Mouse (Mus musculus) hindbrain, postnatal 0 days (tissue): ENCODE data around the gene Rnf10. TPM values are rescaled to one million over a fixed set of nuclear protein-coding genes. Genes with fewer than 3 reads are reported as not detected.

ENCODE experiments used
- ATAC-seq: fragments of 200-750 bp; cut with Nextera tagmentation; 2 replicates; pipeline ENCODE4 v1.8.0; 2017; ENCODE audit warnings: mild to moderate bottlenecking, moderate TSS enrichment, moderate library complexity
- DNase-seq: peaks from one replicate; pipeline ENCODE4 v3.0.0-alpha.2; 2015; ENCODE audit warnings: low spot score
- H3K27ac ChIP-seq: fragments of 300-500 bp; sonication (generic); 2 replicates; pipeline ENCODE4 v1.5.1; 2014; ENCODE audit warnings: mild to moderate bottlenecking
- H3K27me3 ChIP-seq: fragments of 300-500 bp; sonication (generic); 2 replicates; pipeline ENCODE4 v1.6.1; 2014; ENCODE audit warnings: low read length, mixed read lengths; ENCODE audit not compliant: insufficient read depth
- H3K36me3 ChIP-seq: fragments of 300-500 bp; sonication (generic); 2 replicates; pipeline ENCODE4 v1.6.1; 2014; ENCODE audit warnings: low read length, mixed read lengths; ENCODE audit not compliant: insufficient read depth
- H3K4me1 ChIP-seq: fragments of 300-500 bp; sonication (generic); 2 replicates; pipeline ENCODE4 v1.6.1; 2014; ENCODE audit warnings: antibody characterized with exemption, low read length, mixed read lengths; ENCODE audit not compliant: insufficient read depth
- H3K4me2 ChIP-seq: fragments of 300-500 bp; sonication (generic); 2 replicates; pipeline ENCODE4 v1.6.1; 2014; ENCODE audit warnings: low read depth, mild to moderate bottlenecking, low read length, moderate library complexity, mixed read lengths
- H3K4me3 ChIP-seq: fragments of 300-500 bp; sonication (generic); 2 replicates; pipeline ENCODE4 v1.5.1; 2014; ENCODE audit warnings: low read length
- H3K9ac ChIP-seq: fragments of 300-500 bp; sonication (generic); replicated peaks from 2 replicates; pipeline ENCODE4 v1.6.1; 2014; ENCODE audit warnings: mild to moderate bottlenecking, low read length, moderate library complexity, mixed read lengths
- H3K9me3 ChIP-seq: fragments of 300-500 bp; sonication (generic); 2 replicates; pipeline ENCODE4 v1.6.1; 2016; ENCODE audit warnings: low read length, mixed read lengths
- CTCF ChIP-seq: IDR thresholded peaks from 2 replicates; pipeline ENCODE4 v1.5.1; 2016; ENCODE audit warnings: antibody characterized with exemption, control low read depth, low read depth
- WGBS: fragments of 180-500 bp; shearing (Covaris S2); extraction: QIAGEN DNeasy Blood & Tissue Kit; methylation state at CpG from one replicate; pipeline ENCODE4 v1.1.7; 2014; 5-methylcytosine and 5-hydroxymethylcytosine counted together
- polyA plus RNA-seq: library from polyadenylated mRNA; unstranded; fragments of >200 nt; fragmentation: Nextera tagmentation; extraction: Ambion mirVana; gene quantifications from 2 replicates; pipeline ENCODE4 v1.2.1, GENCODE M21; 2015
- total RNA-seq: library from RNA; depleted of rRNA; stranded (reverse); fragments of >200 nt; gene quantifications from 2 replicates; pipeline ENCODE4 v1.2.3, GENCODE M21; 2014

Gene Rnf10
- total and polyA plus RNA-seq, 2 experiments from 2014 or later = 112 to 141 TPM

DNA sequence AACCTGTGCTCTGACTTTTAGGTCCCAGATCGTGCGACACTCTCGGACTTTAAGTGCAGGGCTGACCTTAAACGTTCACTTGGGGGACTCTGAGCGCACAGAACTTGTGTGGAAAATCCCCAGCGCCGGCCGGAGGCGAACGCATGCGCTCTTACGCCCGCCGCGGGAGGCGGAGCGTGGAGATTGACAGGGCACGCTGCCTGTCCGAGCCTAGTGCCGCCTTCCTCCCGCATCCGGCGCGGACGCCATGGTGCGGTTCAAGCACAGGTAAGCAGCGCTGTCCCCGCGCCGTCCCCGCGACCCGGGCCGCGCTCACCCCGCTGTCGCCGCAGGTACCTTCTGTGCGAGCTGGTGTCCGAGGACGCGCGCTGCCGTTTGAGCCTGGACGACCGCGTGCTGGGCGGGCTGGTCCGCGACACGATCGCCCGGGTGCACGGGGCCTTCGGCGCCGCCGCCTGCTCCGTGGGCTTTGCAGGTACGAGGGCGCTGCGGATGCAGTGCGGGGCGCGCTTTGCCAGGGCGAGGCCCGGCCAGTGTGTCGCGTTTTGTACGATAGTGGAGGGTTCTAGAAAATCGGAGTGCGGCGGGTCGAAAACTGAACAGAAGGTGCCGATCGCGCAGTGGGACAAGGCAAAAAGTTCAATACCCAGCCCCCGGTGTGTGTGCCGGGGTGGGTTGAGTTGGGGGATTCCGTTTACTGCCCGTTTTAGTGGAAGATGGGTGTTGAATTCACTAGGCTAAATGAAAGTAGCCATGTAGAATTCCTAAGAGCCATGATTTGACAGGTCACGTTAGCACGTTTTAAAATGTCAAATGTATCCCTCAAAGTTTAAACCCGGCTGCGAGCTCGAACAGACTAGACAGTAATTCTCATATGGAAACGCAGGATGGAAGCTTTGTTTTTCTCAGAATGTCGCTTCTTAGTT lies 34.6 kb downstream of the Rnf10 start:
- ATAC-seq = peak; percentile 84
- peaks cover 32% of the 10 kb centered on the region for H3K36me3 ChIP-seq
- peak overlapping the region; percentile 69 for H3K9ac ChIP-seq
- no peaks in the 10 kb centered on the region for H3K4me1 ChIP-seq
- under 1% methylated on average over 88 of the region's 88 CpGs for WGBS
- H3K9me3 ChIP-seq = no peaks in the 10 kb centered on the region
- no peak for TF ChIP-seq CTCF
- peak overlapping the region; percentile 69 for H3K4me3 ChIP-seq
- no peaks in the 10 kb centered on the region for H3K27me3 ChIP-seq
- peak; percentile 95 for DNase-seq
- peak overlapping the region; percentile 81 for H3K4me2 ChIP-seq
- peak overlapping the region; percentile 7; the same call in 1 of the 2 replicates for H3K27ac ChIP-seq

- Histone ChIP-seq H3K27me3 (no peaks in the 10 kb centered on the region), H3K9me3 (no peaks in the 10 kb centered on the region), H3K4me1 (no peaks in the 10 kb centered on the region), H3K36me3 (peaks cover 10% of the 10 kb centered on the region), H3K9ac (peak within 1 kb of the TSS; percentile 58), H3K4me2 (peak within 1 kb of the TSS; percentile 75), H3K27ac (peak within 1 kb of the TSS; percentile 59), H3K4me3 (peak within 1 kb of the TSS; percentile 46)
- peak; percentile 75 for ATAC-seq
- peak; percentile 95 for TF ChIP-seq CTCF
- WGBS = 1% methylated on average over 21 of the region's 21 CpGs
- peak; percentile 93 for DNase-seq
Measured at GRCm38 (mm10) chr5:115235786-115236263, 36.9 kb downstream of the Rnf10 start, which contains the start of gene Pop5. TSS of gene Pop5 (plus strand) at chr5:115235836.

- peak overlapping the region; percentile 59 for H3K27ac ChIP-seq
- H3K27me3 ChIP-seq = no peaks in the 10 kb centered on the region
- no peak for TF ChIP-seq CTCF
- WGBS = under 1% methylated on average over 44 of the region's 45 CpGs
- peak; percentile 54; the same call in 1 of the 2 replicates for ATAC-seq
- H3K9me3 ChIP-seq = no peaks in the 10 kb centered on the region
- peak overlapping the region; percentile 46 for H3K4me3 ChIP-seq
- peaks cover 5% of the 10 kb centered on the region for H3K36me3 ChIP-seq
- peak; percentile 74 for DNase-seq
- H3K4me1 ChIP-seq = no peaks in the 10 kb centered on the region
- peak overlapping the region; percentile 75 for H3K4me2 ChIP-seq
- peak overlapping the region; percentile 58 for H3K9ac ChIP-seq
Measured at GRCm38 (mm10) chr5:115235323-115235771, 37.4 kb downstream of the Rnf10 start.

DNA sequence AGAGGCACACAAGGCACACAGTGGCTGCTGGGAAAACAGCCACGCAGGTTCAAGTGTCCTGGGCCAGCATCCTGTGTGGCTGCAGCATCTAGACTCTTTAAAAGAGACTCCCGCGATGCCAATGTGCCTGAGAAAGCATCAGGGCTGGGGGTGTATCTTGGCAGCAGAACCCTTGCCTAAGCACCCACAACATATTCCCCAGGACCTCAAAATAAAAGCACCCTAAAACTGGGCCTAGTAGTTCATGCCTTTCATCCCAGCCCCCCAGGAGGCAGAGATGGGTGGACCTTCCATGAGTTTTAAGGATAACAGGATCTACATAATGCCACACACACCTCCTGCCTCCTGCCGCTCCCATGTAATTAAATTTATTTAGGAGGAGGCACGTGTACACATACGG lies 38.2 kb downstream of the Rnf10 start:
- Histone ChIP-seq H3K9ac (no peak overlapping the region), H3K4me2 (no peak overlapping the region), H3K36me3 (no peaks in the 10 kb centered on the region), H3K4me1 (no peaks in the 10 kb centered on the region), H3K4me3 (no peak overlapping the region), H3K27me3 (no peaks in the 10 kb centered on the region), H3K9me3 (no peaks in the 10 kb centered on the region), H3K27ac (no peak overlapping the region)
- no peak for TF ChIP-seq CTCF
- WGBS = 56% methylated on average over 6 of the region's 6 CpGs
- no peak for DNase-seq
- ATAC-seq = no peak

DNA sequence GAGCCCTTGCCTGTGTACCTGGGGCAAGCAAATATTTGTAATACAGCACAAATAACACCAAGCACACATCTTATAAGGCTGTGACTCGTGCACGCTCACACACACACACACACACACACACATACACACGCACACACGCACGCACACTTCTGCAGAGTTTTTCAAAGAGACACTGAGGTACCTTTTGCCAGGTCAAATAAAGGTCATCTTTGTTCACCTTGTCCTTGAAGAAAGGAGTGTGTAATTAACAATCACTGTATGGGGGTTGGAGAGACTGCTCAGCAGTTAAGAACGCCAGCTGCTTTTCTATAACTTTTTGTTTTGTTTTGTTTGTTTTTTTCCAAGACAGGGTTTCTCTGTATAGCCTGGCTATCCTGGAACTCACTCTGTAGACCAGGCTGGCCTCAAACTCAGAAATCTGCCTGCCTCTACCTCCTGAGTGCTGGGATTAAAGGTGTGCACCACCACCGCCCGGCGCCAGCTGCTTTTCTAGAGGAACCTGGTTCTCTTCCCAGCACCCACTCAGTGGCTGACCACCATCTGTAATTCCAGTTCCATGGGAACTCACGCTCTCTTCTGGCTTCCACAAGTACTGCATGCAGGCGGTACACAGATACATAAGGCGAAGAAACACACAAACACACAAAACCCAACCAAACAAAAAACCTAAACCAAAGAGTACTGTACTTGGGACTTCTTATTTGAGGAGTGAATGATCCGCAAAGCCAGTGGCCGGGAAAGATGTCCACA lies 39.5 kb downstream of the Rnf10 start:
- no peaks in the 10 kb centered on the region for H3K27me3 ChIP-seq
- H3K4me3 ChIP-seq = no peak overlapping the region
- no peak for TF ChIP-seq CTCF
- H3K9ac ChIP-seq = no peak overlapping the region
- no peaks in the 10 kb centered on the region for H3K9me3 ChIP-seq
- ATAC-seq (no peak), DNase-seq (no peak)
- no peak overlapping the region for H3K4me2 ChIP-seq
- no peaks in the 10 kb centered on the region for H3K36me3 ChIP-seq
- no peak overlapping the region for H3K27ac ChIP-seq
- WGBS = 94% methylated on average over 14 of the region's 14 CpGs
- no peaks in the 10 kb centered on the region for H3K4me1 ChIP-seq

GRCm38 (mm10) chr5:115232516-115232915 lies 40.2 kb downstream of the Rnf10 start:
- WGBS = 75% methylated on average over 6 of the region's 6 CpGs
- H3K9ac ChIP-seq = no peak overlapping the region

More at GRCm38 (mm10) chr5:115232516-115232915, 40.2 kb downstream of the Rnf10 start:
- no peaks in the 10 kb centered on the region for H3K4me1 ChIP-seq
- H3K36me3 ChIP-seq = no peaks in the 10 kb centered on the region
- no peak overlapping the region for H3K4me3 ChIP-seq
- H3K9me3 ChIP-seq = no peaks in the 10 kb centered on the region
- DNase-seq (no peak), ATAC-seq (no peak)
- no peak overlapping the region for H3K4me2 ChIP-seq
- no peak for TF ChIP-seq CTCF
- no peaks in the 10 kb centered on the region for H3K27me3 ChIP-seq
- no peak overlapping the region for H3K27ac ChIP-seq
